Mouse (Mus musculus) CD4-positive, CD25-positive, alpha-beta regulatory T cell, adult 9 weeks (primary cell): ENCODE data around the gene Chst12. TPM values are rescaled to one million over a fixed set of nuclear protein-coding genes. Genes with fewer than 3 reads are reported as not detected.

Source experiments
- polyA plus RNA-seq: library from polyadenylated mRNA; unstranded; fragments of 100-300 nt; shearing (Covaris generic); gene quantifications from one replicate; pipeline ENCODE4 v1.2.1, GENCODE M21; 2017

The Chst12 gene
- polyA plus RNA-seq = 43.3 TPM

DNA sequence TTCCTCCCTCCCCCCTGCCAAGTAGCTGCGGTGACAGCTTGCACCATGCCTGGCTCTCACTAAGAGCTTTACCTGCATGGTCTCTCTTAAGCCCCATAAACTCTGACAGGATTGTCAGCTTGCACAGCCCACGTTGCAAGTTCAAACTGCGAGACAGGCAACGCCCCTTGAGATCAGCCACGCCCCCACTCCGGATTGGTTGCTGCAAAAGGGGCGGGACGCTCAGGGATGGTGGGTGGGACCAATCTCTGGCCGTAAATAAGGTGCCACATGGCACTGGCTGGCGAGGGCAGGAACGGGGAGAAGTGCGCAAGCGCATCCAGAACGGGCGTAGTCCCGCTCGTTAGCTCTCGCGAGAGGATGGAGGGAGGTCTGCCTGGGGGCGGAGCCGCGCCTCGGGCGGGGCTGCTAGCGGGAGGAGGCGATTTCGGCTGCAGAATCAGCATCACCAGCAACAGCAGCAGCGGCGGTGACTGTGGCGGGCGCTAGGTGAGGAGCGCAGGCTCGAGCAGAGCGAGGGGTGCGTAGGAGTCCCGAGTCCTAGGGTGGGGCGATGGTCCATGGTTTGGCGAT is at the start of gene Chst12:
TSS of gene Chst12 (plus strand) at position 343 of the 573 bp plus-strand sequence.

GRCm38 (mm10) chr5:140564896-140565295 is 59.5 kb downstream of the Chst12 start, which contains the start of gene Grifin:
Grifin (minus strand) TSS chr5:140565071.

Other genes starting within 250 kb of the Chst12 start
- gene Mad1l1, start 184.0 kb upstream of the Chst12 start, polyA plus RNA-seq = 30.5 TPM
- gene Nudt1, start 183.9 kb upstream of the Chst12 start, polyA plus RNA-seq = 27.0 TPM
- 19.8 TPM for gene Mrm2, start 173.7 kb upstream of the Chst12 start, polyA plus RNA-seq
- gene Snx8, start 116.3 kb upstream of the Chst12 start, polyA plus RNA-seq = 2.5 TPM
- 32.4 TPM for gene Eif3b, start 86.2 kb upstream of the Chst12 start, polyA plus RNA-seq
- not detected for gene Gm4869, start 59.9 kb upstream of the Chst12 start, polyA plus RNA-seq
- 4.2 TPM for gene Grifin, start 59.5 kb downstream of the Chst12 start, polyA plus RNA-seq
- 72.0 TPM for gene Lfng, start 101.8 kb downstream of the Chst12 start, polyA plus RNA-seq
- gene Ttyh3, start 143.5 kb downstream of the Chst12 start, polyA plus RNA-seq = 4.5 TPM
- gene Iqce, start 196.8 kb downstream of the Chst12 start, polyA plus RNA-seq = 41.1 TPM
- 45.4 TPM for gene Brat1, start 199.5 kb downstream of the Chst12 start, polyA plus RNA-seq
- gene Amz1, start 218.6 kb downstream of the Chst12 start, polyA plus RNA-seq = 0.67 TPM